Mouse (Mus musculus) cerebellum, adult 9-10 months (tissue): ENCODE data around the gene Dna2.
A peak's percentile ranks its signal among the peaks of the same experiment; 100 is the strongest.

Experiments used
- DNase-seq: peaks from one replicate; pipeline ENCODE4 v3.0.0; 2022

The Dna2 gene

DNA sequence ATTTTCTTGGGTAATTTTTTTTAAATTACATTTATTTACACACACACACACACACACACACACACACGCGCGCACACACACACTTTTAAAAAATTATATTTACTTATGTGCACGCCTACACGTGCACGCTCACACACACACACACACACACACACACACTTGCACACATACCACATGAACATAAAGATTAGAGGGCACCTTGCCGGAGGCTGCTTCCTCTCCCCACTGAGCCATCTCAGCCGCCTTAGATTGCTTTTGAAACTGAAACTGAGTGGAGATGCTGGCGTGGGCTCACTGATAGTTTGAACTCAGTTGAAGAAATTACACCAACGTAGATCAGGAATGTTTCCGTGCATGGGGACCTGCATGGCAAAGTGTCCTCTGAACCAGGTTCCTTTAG lies 37.2 kb downstream of the Dna2 start:
- no peak for DNase-seq

DNA sequence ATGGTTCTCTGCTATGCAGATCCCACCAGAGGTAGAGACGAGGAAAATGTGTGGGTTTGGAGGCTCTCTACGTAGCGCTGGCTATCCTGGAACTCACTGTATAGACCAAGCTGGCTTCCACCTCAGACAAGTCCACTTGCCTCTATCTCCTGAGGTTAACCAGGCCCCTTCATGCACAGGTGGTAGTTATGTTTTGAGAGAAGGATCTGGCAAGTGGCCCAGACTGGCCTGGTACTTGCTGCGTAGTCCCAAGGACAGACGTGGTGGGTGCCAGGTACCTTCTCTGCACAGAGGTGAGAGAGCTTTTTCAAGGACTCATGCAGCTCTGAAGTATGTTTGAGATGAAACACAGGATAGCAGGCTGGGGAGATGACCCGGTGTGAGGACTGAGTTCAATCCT lies 37.7 kb downstream of the Dna2 start:
- no peak for DNase-seq

DNA sequence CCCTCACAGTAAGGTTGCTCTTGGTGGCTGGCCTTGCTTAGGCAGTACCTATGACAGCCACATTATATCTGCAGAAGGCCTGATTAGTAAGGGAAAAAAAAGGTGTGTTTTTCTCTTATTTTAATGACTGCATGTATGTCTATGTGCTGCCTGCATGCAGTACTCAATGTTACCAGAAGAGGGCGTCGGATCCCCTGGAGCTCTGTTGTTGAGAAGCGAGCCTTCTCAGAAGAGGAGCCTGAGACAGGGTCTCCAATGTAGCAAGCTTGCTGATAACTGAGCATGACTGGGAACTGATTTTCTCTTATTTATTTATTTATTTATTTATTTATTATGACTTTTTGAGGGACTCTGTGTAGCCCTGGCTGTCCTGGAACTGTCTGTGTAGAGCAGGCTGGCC lies 40.5 kb downstream of the Dna2 start:
- DNase-seq: no peak

DNA sequence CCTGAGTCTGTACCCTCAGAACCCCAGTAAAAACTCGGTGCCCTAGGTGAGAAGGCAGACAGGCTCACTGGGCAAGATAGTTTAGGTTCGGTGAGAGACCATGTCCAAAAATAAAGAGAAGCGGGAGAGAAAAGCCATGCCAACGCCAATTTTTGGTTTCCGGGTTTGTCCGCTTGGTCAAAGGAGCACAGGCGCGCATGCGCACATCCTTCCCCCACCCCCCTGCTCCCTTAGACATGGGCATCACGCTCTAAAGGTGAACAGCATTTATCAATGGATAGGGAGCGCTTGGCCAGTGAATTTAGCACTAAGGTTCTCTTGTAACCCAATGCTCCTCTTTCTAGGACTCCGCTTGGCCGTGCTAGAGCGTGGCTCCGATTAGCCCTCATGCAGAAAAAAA lies 43.8 kb downstream of the Dna2 start:
- DNase-seq: no peak

DNA sequence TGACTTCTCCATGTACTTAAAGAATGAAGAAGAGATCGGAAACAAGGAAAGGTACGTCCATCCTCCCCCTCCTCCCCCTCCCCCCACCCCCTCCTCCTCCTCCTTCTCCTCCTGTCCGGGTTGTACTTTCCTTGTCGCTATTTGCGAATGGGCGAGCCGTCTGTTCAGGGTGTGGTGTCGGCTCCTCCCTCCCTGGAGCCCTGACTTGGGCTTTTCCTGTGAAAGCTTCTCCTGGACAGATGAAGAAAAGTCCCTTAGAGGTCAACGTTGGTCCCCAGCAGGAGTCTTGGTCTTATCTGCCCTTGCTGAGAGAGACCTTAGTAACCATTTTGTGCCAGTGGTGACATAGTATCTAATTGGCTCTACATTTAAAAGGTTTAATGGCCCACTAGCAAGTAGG lies 47.2 kb downstream of the Dna2 start:
- DNase-seq: no peak

DNA sequence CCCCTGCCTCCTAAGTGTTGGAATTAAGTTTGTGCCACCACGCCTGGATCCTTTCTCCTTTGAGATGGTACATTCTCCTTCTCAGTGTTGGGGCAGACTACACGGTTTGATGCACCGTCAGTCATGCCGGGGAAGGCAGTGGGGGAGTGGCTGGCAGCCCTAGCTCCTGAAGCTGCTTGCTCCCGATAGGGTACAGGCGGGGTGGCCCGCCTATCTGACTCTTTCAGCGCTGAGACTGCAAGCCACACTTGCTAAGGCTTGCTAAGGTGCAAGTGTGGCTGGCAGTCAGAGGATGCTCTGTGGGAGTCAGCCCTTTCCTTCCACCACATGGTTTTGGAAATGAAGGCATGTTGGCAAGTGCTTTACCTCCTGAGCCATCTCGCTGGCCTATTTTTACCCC lies 53.8 kb downstream of the Dna2 start:
- no peak for DNase-seq

DNA sequence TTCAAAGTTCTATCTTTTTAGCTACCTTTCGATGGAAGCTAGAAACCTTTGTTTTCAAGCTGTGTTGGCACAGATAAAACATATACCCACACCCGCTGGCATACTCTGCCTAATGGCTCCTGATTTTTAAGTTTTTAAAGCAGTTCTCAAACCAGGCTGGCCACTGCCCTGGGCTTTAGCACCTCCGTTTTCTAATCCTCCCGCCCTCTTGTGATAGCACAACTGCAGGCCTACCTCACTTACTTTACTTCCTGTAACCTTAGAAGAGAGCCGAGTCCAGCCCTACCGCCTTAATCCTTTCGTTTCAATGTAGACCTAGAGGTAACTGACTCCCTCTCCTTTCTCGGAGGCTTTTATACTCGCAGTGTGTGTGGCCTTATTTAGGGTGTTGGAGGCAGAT lies 56.4 kb downstream of the Dna2 start:
- DNase-seq: no peak

DNA sequence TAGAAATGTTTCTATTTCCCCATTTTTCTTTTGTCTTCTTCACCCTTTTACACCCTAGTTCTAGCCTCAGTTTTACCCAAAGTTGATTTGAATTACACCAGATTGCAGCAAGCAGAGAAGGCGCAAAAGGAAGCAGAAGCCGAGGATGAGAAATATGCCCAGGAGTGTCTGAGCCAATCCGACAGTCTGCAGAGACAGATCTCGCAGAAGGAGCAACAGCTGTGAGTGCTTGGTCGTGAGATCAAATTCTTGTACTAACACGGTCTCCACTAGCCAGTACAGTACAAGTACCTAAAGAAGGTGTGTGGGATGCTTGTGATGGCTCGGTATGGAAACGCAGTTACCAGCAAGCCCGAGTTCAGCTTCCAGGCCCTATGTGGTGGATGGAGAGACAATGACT lies 57.7 kb downstream of the Dna2 start:
- no peak for DNase-seq

DNA sequence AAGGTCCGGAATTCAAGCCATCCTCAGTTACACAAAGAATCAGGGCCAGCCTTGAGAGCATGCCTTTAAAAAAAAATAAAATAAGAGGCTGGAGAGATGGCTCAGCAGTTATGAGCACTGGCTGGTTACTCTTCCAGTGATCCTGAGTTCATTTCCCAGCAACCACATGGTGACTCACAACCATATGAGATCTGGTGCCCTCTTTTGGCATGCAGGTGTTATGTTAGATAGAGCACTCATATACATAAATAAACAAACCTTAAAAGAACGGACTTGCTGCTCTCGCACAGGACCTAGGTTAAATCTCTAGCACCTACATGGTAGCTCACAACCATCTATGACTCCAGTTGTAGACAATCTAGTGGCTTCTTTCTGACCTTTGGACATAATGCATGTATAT lies 61.4 kb downstream of the Dna2 start:
- DNase-seq: no peak

DNA sequence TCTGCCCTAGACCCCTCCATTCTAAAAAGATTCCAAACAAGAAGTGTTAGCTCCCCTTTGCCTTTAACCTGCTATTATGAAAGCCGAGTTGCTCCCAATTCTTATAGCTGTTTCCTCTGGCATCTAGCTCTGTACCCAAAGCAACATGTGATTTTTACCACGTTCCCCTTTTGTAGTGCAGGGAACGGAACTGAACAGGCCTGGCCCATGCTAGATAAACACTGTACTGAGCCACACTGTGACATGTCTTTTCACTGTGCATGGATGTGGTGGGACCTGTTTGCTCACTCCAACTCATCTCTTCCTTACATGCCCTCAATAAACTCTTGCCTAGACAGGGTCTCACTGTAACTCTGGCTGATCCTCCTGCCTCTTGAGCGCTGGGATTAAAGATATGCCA lies 63.4 kb downstream of the Dna2 start:
- no peak for DNase-seq

DNA sequence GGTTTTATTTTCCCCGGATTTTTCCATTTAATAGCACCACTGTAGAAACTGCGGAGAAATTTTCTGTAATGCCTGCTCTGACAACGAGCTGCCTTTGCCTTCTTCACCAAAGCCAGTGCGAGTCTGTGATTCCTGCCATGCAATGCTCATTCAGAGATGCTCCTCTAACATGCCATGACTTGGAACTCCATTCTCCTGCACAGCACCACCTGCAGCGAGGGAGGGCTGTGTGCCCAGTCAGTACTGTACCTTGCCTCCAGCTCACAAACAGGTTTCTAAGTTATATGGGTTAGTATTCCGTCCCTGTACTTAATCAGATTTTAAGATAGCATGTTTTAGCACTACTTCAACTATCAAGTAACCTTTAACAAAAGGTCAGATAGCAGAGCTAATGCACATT lies 64.7 kb downstream of the Dna2 start:
- DNase-seq: no peak

DNA sequence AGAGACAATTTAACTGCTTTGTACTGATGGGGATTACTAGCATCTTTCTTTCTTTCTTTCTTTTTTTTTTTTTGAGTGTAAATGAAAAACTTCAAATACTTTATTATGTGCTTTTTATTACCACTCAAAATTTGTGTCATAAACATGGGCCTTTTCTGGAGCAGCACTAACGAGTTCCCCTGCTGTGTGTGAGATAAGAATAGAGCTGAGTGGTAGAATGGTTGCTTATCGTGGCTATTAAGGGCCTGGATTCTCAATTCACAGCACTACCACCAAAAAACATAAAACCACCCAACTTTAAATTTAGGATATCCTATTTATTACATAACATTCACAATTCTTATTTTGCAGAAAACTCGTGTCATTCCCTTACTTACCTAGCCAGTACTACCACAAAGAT lies 66.7 kb downstream of the Dna2 start:
- DNase-seq: no peak

DNA sequence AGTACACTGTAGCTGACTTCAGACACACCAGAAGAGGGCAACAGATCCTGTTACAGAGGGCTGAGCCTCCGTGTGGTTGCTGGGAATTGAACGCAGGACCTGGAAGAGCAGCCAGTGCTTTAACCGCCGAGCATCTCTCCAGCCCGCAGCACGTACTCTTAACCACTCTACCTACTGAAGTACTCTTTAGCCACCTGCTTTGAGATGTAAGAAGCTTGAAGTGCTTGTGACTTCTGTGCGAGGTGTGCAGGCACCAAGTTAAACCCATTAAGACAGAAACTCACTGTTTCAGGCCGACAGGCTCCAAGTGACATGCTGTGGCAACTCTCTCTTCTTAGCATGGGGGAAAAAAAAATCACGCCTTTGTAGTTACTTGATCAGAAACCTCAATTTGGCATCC lies 67.3 kb downstream of the Dna2 start:
- no peak for DNase-seq

DNA sequence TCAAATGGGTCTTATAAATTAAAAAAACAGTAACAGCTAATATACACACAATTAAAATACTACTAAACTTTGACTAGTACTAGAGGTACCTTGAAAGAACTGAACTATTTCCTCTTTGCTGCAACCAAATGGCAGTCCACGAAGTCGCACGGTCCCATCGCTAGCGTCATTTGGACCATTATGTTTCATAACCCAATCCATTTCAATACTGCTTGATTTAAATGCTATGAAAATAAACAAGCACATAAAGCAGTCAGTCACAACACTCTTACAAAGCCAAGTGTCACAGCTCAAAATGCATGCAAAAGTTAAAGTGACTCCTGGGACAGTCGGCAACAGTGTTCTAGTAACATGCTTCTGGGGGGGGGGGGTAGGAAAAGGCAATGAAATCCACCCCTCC lies 72.5 kb downstream of the Dna2 start:
- no peak for DNase-seq

DNA sequence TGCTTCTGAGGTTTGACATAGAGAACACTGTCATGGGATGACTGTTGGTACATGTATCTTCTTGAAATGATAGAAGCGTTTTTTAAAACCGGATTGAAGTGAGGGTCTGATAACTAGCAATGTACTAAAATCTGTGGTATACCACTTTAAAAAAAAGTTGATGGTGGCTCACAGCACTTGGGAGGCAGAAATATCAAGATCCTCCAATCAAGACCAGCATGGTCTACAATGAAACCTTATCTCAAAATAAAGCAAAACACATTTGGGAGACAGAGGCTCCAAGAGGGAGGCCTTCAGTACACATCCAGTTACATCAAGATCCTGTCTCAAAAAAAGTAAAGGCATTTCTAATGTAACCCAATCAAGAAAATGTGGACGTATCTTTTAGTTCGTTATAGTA lies 74.9 kb downstream of the Dna2 start:
- DNase-seq: no peak

DNA sequence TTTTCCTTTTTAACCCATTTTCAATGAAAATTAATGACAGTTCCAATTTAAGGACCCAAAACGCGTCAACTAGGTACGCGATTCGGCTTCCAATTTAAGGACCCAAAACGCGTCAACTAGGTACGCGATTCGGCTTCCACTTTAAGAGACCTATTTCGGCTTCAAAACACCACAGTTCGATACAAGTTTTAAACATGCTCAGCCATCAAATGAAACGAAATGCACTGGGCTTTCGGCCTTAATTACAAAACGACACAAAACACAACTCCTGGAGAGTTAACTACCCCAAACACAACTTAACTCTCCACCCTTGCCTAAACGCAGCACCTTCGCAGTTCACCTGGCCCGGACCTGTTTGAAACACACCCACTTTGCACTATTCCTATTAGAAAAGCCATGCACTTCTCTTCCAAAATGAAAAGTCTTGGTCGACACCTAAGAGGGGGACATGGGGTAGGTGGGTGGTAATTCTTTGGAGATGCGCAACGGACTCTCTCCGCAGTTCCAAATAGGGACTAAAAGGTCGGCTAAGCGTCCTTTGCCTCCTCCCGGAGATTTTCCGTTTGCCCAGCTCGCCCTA lies 75.8 kb downstream of the Dna2 start:
- DNase-seq: no peak

DNA sequence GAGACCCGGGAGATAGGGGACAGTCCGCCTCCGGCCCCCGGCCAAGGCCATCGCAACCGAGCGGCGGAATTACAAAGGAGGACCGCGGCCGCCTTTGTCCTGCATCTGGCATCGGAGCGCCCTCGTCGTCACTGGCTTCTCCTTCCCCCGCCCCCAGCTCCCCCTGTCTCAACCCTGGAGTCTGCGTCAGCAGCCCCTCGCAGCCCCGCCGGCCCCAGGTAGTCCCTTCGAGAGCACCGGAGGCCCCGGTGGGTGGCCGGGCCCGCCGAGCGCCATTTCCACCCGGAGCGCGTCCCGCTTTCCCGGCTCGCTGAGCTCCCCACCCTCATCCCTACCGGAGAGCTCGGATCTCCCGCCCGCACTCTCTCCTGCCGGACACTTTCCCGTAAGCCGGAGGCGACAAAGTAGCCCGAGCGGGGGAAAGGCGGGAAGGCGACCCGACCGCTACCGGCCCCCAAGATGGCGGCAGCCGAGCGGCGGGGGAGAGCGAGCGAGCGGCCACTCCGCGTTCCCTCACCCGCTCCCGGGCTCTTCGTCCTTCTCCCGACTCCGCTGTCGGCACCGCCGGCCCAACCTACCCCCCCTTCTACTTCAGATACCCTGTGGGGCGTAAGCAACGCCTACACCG lies 76.4 kb downstream of the Dna2 start:
- DNase-seq: peak; percentile 69
